Mouse (Mus musculus): ENCODE results near the gene Hsfy2.

- TF ChIP-seq CTCF (IDR thresholded peaks at IDR 0.05; ENCODE audit: extremely low read depth, insufficient read depth, low read length) (no peak), POLR2A (IDR thresholded peaks at IDR 0.05; ENCODE audit: extremely low read depth, insufficient read depth, low read length) (no peak)
These were observed 38.0 kb upstream of the Hsfy2 start for GRCm38 (mm10) chr1:56675253-56675652.

All from cortical plate, adult 2 months (tissue).